Mouse (Mus musculus): ENCODE results near the gene Dusp2.

Gene Dusp2

GRCm38 (mm10) chr2:127324456-127324855 is 11.5 kb upstream of the Dusp2 start:
- no peak for DNase-seq

GRCm38 (mm10) chr2:127328090-127328851 is 7.7 kb upstream of the Dusp2 start:
- DNase-seq, result no peak

GRCm38 (mm10) chr2:127332807-127333570 is 3.0 kb upstream of the Dusp2 start:
- DNase-seq, result no peak

- peak; percentile 44 for DNase-seq
These were observed 1.9 kb upstream of the Dusp2 start for GRCm38 (mm10) chr2:127333945-127334603.

GRCm38 (mm10) chr2:127335078-127335541 is 849 bp upstream of the Dusp2 start:
- no peak for DNase-seq

GRCm38 (mm10) chr2:127336497-127336832 is 506 bp downstream of the Dusp2 start:
- no peak for DNase-seq

- DNase-seq, result no peak
These were observed 926 bp downstream of the Dusp2 start for GRCm38 (mm10) chr2:127336885-127337284.

- DNase-seq, result no peak
These were observed 1.6 kb downstream of the Dusp2 start for GRCm38 (mm10) chr2:127337531-127337930.

GRCm38 (mm10) chr2:127338012-127338411 is 2.1 kb downstream of the Dusp2 start:
- no peak for DNase-seq

- DNase-seq, result no peak
These were observed 2.5 kb downstream of the Dusp2 start, which contains the start of gene Astl for GRCm38 (mm10) chr2:127338416-127338815. Gene Astl (plus strand): TSS chr2:127338639.

- no peak for DNase-seq
These were observed 2.9 kb downstream of the Dusp2 start for GRCm38 (mm10) chr2:127338833-127339232.

- DNase-seq, result no peak
These were observed 3.3 kb downstream of the Dusp2 start for GRCm38 (mm10) chr2:127339262-127339661.

- DNase-seq, result peak; percentile 75
These were observed 5.2 kb downstream of the Dusp2 start for GRCm38 (mm10) chr2:127341159-127341558.

GRCm38 (mm10) chr2:127346334-127346733 is 10.4 kb downstream of the Dusp2 start:
- no peak for DNase-seq

- DNase-seq, result peak; percentile 22
These were observed 11.4 kb downstream of the Dusp2 start for GRCm38 (mm10) chr2:127347147-127347985.

- peak; percentile 52 for DNase-seq
These were observed 17.9 kb downstream of the Dusp2 start for GRCm38 (mm10) chr2:127353881-127354280.

GRCm38 (mm10) chr2:127362459-127363281 is 26.7 kb downstream of the Dusp2 start, which contains the start of gene Adra2b:
Gene Adra2b (plus strand): TSS chr2:127363208.
- DNase-seq, result peak; percentile 95

- no peak for DNase-seq
These were observed 27.3 kb downstream of the Dusp2 start for GRCm38 (mm10) chr2:127363282-127363652.

- peak; percentile 36 for DNase-seq
These were observed 27.7 kb downstream of the Dusp2 start for GRCm38 (mm10) chr2:127363696-127364095.

GRCm38 (mm10) chr2:127364452-127364851 is 28.5 kb downstream of the Dusp2 start:
- peak; percentile 75 for DNase-seq

GRCm38 (mm10) chr2:127367126-127367820 is 31.3 kb downstream of the Dusp2 start:
- DNase-seq, result peak; percentile 72

Measured in kidney, postnatal 14 days (tissue).